Mouse (Mus musculus): ENCODE results near the gene Tspan14. TPM values are rescaled to one million over a fixed set of nuclear protein-coding genes. Genes with fewer than 3 reads are reported as not detected.

The Tspan14 gene
- polyA plus RNA-seq, 1 experiment from 2014 or later, result 32.9 TPM

GRCm38 (mm10) chr14:40975127-40975721, 8.6 kb upstream of the Tspan14 start:
- Histone ChIP-seq H3K27me3 (no peaks in the 10 kb centered on the region), H3K9ac (no peak overlapping the region), H3K9me3 (replicated peaks) (no peaks in the 10 kb centered on the region), H3K4me1 (replicated peaks) (peaks cover 16% of the 10 kb centered on the region), H3K4me2 (no peak overlapping the region), H3K27ac (no peak overlapping the region), H3K36me3 (no peaks in the 10 kb centered on the region), H3K4me3 (replicated peaks) (no peak overlapping the region)
- peak; percentile 54 for DNase-seq
- WGBS (ENCODE audit: insufficient replicate concordance), result 77% methylated on average over 6 of the region's 6 CpGs
- peak; percentile 57 for ATAC-seq (ENCODE audit: low read depth)

GRCm38 (mm10) chr14:40968051-40968450, 1.4 kb upstream of the Tspan14 start:
- 32% methylated on average over 2 of the region's 2 CpGs for WGBS (ENCODE audit: insufficient replicate concordance)
- Histone ChIP-seq H3K4me1 (replicated peaks) (peaks cover 56% of the 10 kb centered on the region), H3K9me3 (replicated peaks) (no peaks in the 10 kb centered on the region), H3K27ac (no peak overlapping the region), H3K27me3 (no peaks in the 10 kb centered on the region), H3K4me2 (peak overlapping the region; percentile 89), H3K9ac (no peak overlapping the region), H3K4me3 (replicated peaks) (no peak overlapping the region), H3K36me3 (no peaks in the 10 kb centered on the region)
- ATAC-seq (ENCODE audit: low read depth), result no peak
- DNase-seq, result no peak

GRCm38 (mm10) chr14:40967598-40967900, 942 bp upstream of the Tspan14 start:
- Histone ChIP-seq H3K4me1 (replicated peaks) (peaks cover 60% of the 10 kb centered on the region), H3K27ac (peak overlapping the region; percentile 69), H3K9me3 (replicated peaks) (no peaks in the 10 kb centered on the region), H3K4me2 (peak overlapping the region; percentile 89), H3K4me3 (replicated peaks) (peak overlapping the region; percentile 88), H3K27me3 (no peaks in the 10 kb centered on the region), H3K36me3 (no peaks in the 10 kb centered on the region), H3K9ac (peak overlapping the region; percentile 69)
- DNase-seq (no peak), ATAC-seq (ENCODE audit: low read depth) (no peak)
- 11% methylated on average over 6 of the region's 6 CpGs for WGBS (ENCODE audit: insufficient replicate concordance)

GRCm38 (mm10) chr14:40966862-40967597, 423 bp upstream of the Tspan14 start:
- Histone ChIP-seq H3K9me3 (replicated peaks) (no peaks in the 10 kb centered on the region), H3K9ac (peak overlapping the region; percentile 97), H3K36me3 (no peaks in the 10 kb centered on the region), H3K27ac (peak overlapping the region; percentile 95), H3K4me1 (replicated peaks) (peaks cover 60% of the 10 kb centered on the region), H3K4me2 (peak overlapping the region; percentile 96), H3K4me3 (replicated peaks) (peak overlapping the region; percentile 88), H3K27me3 (no peaks in the 10 kb centered on the region)
- DNase-seq (peak; percentile 98), ATAC-seq (ENCODE audit: low read depth) (peak; percentile 86)
- under 1% methylated on average over 59 of the region's 62 CpGs for WGBS (ENCODE audit: insufficient replicate concordance)

GRCm38 (mm10) chr14:40965507-40966356, 875 bp downstream of the Tspan14 start:
- H3K9me3 ChIP-seq (replicated peaks), result no peaks in the 10 kb centered on the region
- H3K27ac ChIP-seq, result peak overlapping the region; percentile 95
- H3K36me3 ChIP-seq, result no peaks in the 10 kb centered on the region
- H3K4me3 ChIP-seq (replicated peaks), result peak overlapping the region; percentile 88
- ATAC-seq (ENCODE audit: low read depth) (no peak), DNase-seq (no peak)
- no peaks in the 10 kb centered on the region for H3K27me3 ChIP-seq
- H3K9ac ChIP-seq, result peak overlapping the region; percentile 97
- peak overlapping the region; percentile 96 for H3K4me2 ChIP-seq
- H3K4me1 ChIP-seq (replicated peaks), result peaks cover 65% of the 10 kb centered on the region
- WGBS (ENCODE audit: insufficient replicate concordance), result under 1% methylated on average over 15 of the region's 15 CpGs

- H3K9ac ChIP-seq, result peak overlapping the region; percentile 97
- peak overlapping the region; percentile 88 for H3K4me3 ChIP-seq (replicated peaks)
- no peaks in the 10 kb centered on the region for H3K9me3 ChIP-seq (replicated peaks)
- peak overlapping the region; percentile 95 for H3K27ac ChIP-seq
- peaks cover 73% of the 10 kb centered on the region for H3K4me1 ChIP-seq (replicated peaks)
- no peaks in the 10 kb centered on the region for H3K27me3 ChIP-seq
- DNase-seq, result no peak
- ATAC-seq (ENCODE audit: low read depth), result no peak
- H3K4me2 ChIP-seq, result peak overlapping the region; percentile 96
- H3K36me3 ChIP-seq, result no peaks in the 10 kb centered on the region
These were observed 1.7 kb downstream of the Tspan14 start for GRCm38 (mm10) chr14:40964881-40965280.

- peak overlapping the region; percentile 96 for H3K4me2 ChIP-seq
- ATAC-seq (ENCODE audit: low read depth) (no peak), DNase-seq (no peak)
- H3K4me1 ChIP-seq (replicated peaks), result peaks cover 77% of the 10 kb centered on the region
- H3K9me3 ChIP-seq (replicated peaks), result no peaks in the 10 kb centered on the region
- no peaks in the 10 kb centered on the region for H3K27me3 ChIP-seq
- H3K36me3 ChIP-seq, result no peaks in the 10 kb centered on the region
- WGBS (ENCODE audit: insufficient replicate concordance), result 84% methylated on average over 3 of the region's 3 CpGs
- H3K4me3 ChIP-seq (replicated peaks), result peak overlapping the region; percentile 88
- H3K27ac ChIP-seq, result peak overlapping the region; percentile 95; the same call in 1 of the 2 replicates
- peak overlapping the region; percentile 97 for H3K9ac ChIP-seq
These were observed 2.4 kb downstream of the Tspan14 start for GRCm38 (mm10) chr14:40964214-40964610.

GRCm38 (mm10) chr14:40963501-40964213, 3.0 kb downstream of the Tspan14 start:
- H3K27ac ChIP-seq, result peak overlapping the region; percentile 95
- DNase-seq, result no peak

GRCm38 (mm10) chr14:40962365-40963290, 4.0 kb downstream of the Tspan14 start:
- Histone ChIP-seq H3K4me2 (peak overlapping the region; percentile 96), H3K27me3 (no peaks in the 10 kb centered on the region), H3K36me3 (no peaks in the 10 kb centered on the region), H3K4me1 (replicated peaks) (peaks cover 81% of the 10 kb centered on the region), H3K27ac (peak overlapping the region; percentile 94), H3K4me3 (replicated peaks) (peak overlapping the region; percentile 34), H3K9me3 (replicated peaks) (no peaks in the 10 kb centered on the region), H3K9ac (peak overlapping the region; percentile 97)
- WGBS (ENCODE audit: insufficient replicate concordance), result 29% methylated on average over 11 of the region's 11 CpGs
- peak; percentile 62 for ATAC-seq (ENCODE audit: low read depth)
- peak; percentile 62 for DNase-seq

More at GRCm38 (mm10) chr14:40963501-40964213, 3.0 kb downstream of the Tspan14 start:
- H3K36me3 ChIP-seq, result no peaks in the 10 kb centered on the region
- H3K4me1 ChIP-seq (replicated peaks), result peaks cover 79% of the 10 kb centered on the region
- H3K4me2 ChIP-seq, result peak overlapping the region; percentile 96
- H3K9me3 ChIP-seq (replicated peaks), result no peaks in the 10 kb centered on the region
- peak overlapping the region; percentile 34 for H3K4me3 ChIP-seq (replicated peaks)
- peak overlapping the region; percentile 97 for H3K9ac ChIP-seq
- no peak for ATAC-seq (ENCODE audit: low read depth)
- H3K27me3 ChIP-seq, result no peaks in the 10 kb centered on the region
- 31% methylated on average over 3 of the region's 3 CpGs for WGBS (ENCODE audit: insufficient replicate concordance)

- no peak overlapping the region for H3K4me3 ChIP-seq (replicated peaks)
- no peaks in the 10 kb centered on the region for H3K9me3 ChIP-seq (replicated peaks)
- ATAC-seq (ENCODE audit: low read depth) (no peak), DNase-seq (no peak)
- peak overlapping the region; percentile 33; the same call in 1 of the 2 replicates for H3K9ac ChIP-seq
- 52% methylated on average over 4 of the region's 4 CpGs for WGBS (ENCODE audit: insufficient replicate concordance)
- H3K4me2 ChIP-seq, result peak overlapping the region; percentile 26
- no peaks in the 10 kb centered on the region for H3K27me3 ChIP-seq
- H3K27ac ChIP-seq, result peak overlapping the region; percentile 82
- H3K4me1 ChIP-seq (replicated peaks), result peaks cover 91% of the 10 kb centered on the region
- H3K36me3 ChIP-seq, result no peaks in the 10 kb centered on the region
These were observed 6.4 kb downstream of the Tspan14 start for GRCm38 (mm10) chr14:40960237-40960636.

Data from liver, embryonic 13.5 days (tissue).